Mouse (Mus musculus) limb, embryonic 12.5 days (tissue): ENCODE results near the gene Rpa3. TPM values are rescaled to one million over a fixed set of nuclear protein-coding genes. Genes with fewer than 3 reads are reported as not detected.

Source experiments
- ATAC-seq: fragments of 200-750 bp; cut with Nextera tagmentation; 2 replicates; pipeline ENCODE4 v1.8.0; 2017; ENCODE audit warnings: low read depth, moderate TSS enrichment; ENCODE audit not compliant: insufficient number of reproducible peaks, insufficient read depth, low FRiP score, low TSS enrichment
- H3K27ac ChIP-seq: fragments of 300-500 bp; sonication (generic); 2 replicates; pipeline ENCODE4 v1.5.1; 2016; ENCODE audit warnings: mild to moderate bottlenecking, moderate library complexity
- H3K27me3 ChIP-seq: fragments of 300-500 bp; sonication (generic); 2 replicates; pipeline ENCODE4 v1.6.1; 2016; ENCODE audit warnings: mild to moderate bottlenecking, moderate library complexity
- H3K36me3 ChIP-seq: fragments of 300-500 bp; sonication (generic); 2 replicates; pipeline ENCODE4 v1.6.1; 2016; ENCODE audit warnings: mild to moderate bottlenecking, moderate library complexity
- H3K4me1 ChIP-seq: fragments of 300-500 bp; sonication (generic); replicated peaks from 2 replicates; pipeline ENCODE4 v1.6.1; 2016
- H3K4me2 ChIP-seq: fragments of 300-500 bp; sonication (generic); 2 replicates; pipeline ENCODE4 v1.6.1; 2016; ENCODE audit warnings: mild to moderate bottlenecking, moderate library complexity
- H3K4me3 ChIP-seq: fragments of 300-500 bp; sonication (generic); replicated peaks from 2 replicates; pipeline ENCODE4 v1.5.1; 2016; ENCODE audit warnings: mild to moderate bottlenecking
- H3K9ac ChIP-seq: fragments of 300-500 bp; sonication (generic); replicated peaks from 2 replicates; pipeline ENCODE4 v1.6.1; 2016; ENCODE audit warnings: mild to moderate bottlenecking, moderate library complexity
- H3K9me3 ChIP-seq: fragments of 300-500 bp; sonication (generic); 2 replicates; pipeline ENCODE4 v1.6.1; 2016; ENCODE audit warnings: mild to moderate bottlenecking, moderate library complexity
- WGBS: fragments of 180-500 bp; shearing (Covaris S2); methylation state at CpG from one replicate; pipeline ENCODE4 v1.1.7; 2016; 5-methylcytosine and 5-hydroxymethylcytosine counted together
- polyA plus RNA-seq: library from polyadenylated mRNA; unstranded; fragments of >200 nt; fragmentation: Nextera tagmentation; extraction: Ambion mirVana; gene quantifications from 2 replicates; pipeline ENCODE4 v1.2.1, GENCODE M21; 2016

Gene Rpa3
- polyA plus RNA-seq: 194 and 209 TPM in 2 replicates

GRCm38 (mm10) chr6:8259004-8259666, at the start of gene Rpa3, which contains the start of the genes Umad1 and Gm45062:
Gene Rpa3, minus strand, starts transcription at chr6:8259173.
Gene Umad1, plus strand, starts transcription at chr6:8259288.
Gene Gm45062, plus strand, starts transcription at chr6:8259450.
- Histone ChIP-seq H3K27me3 (no peaks in the 10 kb centered on the region), H3K4me3 (peak within 1 kb of the TSS; percentile 77), H3K4me1 (peaks cover 10% of the 10 kb centered on the region; the same call in 1 of the 2 replicates), H3K36me3 (peaks cover 10% of the 10 kb centered on the region), H3K27ac (peak within 1 kb of the TSS; percentile 82), H3K4me2 (peak within 1 kb of the TSS; percentile 92), H3K9ac (peak within 1 kb of the TSS; percentile 77), H3K9me3 (no peaks in the 10 kb centered on the region)
- peak; percentile 100 for ATAC-seq
- under 1% methylated on average over 64 of the region's 64 CpGs for WGBS

- Histone ChIP-seq H3K27me3 (no peaks in the 10 kb centered on the region), H3K9ac (no peak overlapping the region), H3K27ac (no peak overlapping the region), H3K4me3 (no peak overlapping the region), H3K4me2 (no peak overlapping the region), H3K36me3 (no peaks in the 10 kb centered on the region), H3K4me1 (no peaks in the 10 kb centered on the region; the same call in 1 of the 2 replicates), H3K9me3 (no peaks in the 10 kb centered on the region)
- 56% methylated on average over 6 of the region's 6 CpGs for WGBS
- ATAC-seq: peak; percentile 68
Measured at GRCm38 (mm10) chr6:8307878-8308775, 49.2 kb upstream of the Rpa3 start.

- Histone ChIP-seq H3K4me3 (no peak overlapping the region), H3K4me1 (no peaks in the 10 kb centered on the region), H3K9ac (no peak overlapping the region), H3K4me2 (no peak overlapping the region), H3K36me3 (no peaks in the 10 kb centered on the region), H3K27me3 (no peaks in the 10 kb centered on the region), H3K9me3 (no peaks in the 10 kb centered on the region), H3K27ac (no peak overlapping the region)
- no peak for ATAC-seq
- WGBS: 82% methylated on average over 6 of the region's 6 CpGs
Measured at GRCm38 (mm10) chr6:8299066-8299863, 40.3 kb upstream of the Rpa3 start.

- no peak for ATAC-seq
- H3K4me3 ChIP-seq: no peak overlapping the region
- H3K4me2 ChIP-seq: no peak overlapping the region
- no peaks in the 10 kb centered on the region for H3K36me3 ChIP-seq
- no peaks in the 10 kb centered on the region for H3K27me3 ChIP-seq
- H3K9ac ChIP-seq: no peak overlapping the region
- H3K4me1 ChIP-seq: no peaks in the 10 kb centered on the region
- H3K9me3 ChIP-seq: no peaks in the 10 kb centered on the region
- H3K27ac ChIP-seq: no peak overlapping the region
- 80% methylated on average over 4 of the region's 4 CpGs for WGBS
Measured at GRCm38 (mm10) chr6:8294048-8294784, 35.2 kb upstream of the Rpa3 start.

GRCm38 (mm10) chr6:8288755-8289580, 30.0 kb upstream of the Rpa3 start:
- Histone ChIP-seq H3K9ac (no peak overlapping the region), H3K27me3 (no peaks in the 10 kb centered on the region), H3K36me3 (peaks cover 5% of the 10 kb centered on the region; the same call in 1 of the 2 replicates), H3K4me1 (no peaks in the 10 kb centered on the region), H3K4me2 (no peak overlapping the region), H3K9me3 (no peaks in the 10 kb centered on the region), H3K27ac (no peak overlapping the region), H3K4me3 (no peak overlapping the region)
- ATAC-seq: no peak
- WGBS: 82% methylated on average over 4 of the region's 4 CpGs

- H3K4me1 ChIP-seq: no peaks in the 10 kb centered on the region
- no peaks in the 10 kb centered on the region for H3K27me3 ChIP-seq
- H3K9ac ChIP-seq: no peak overlapping the region
- H3K9me3 ChIP-seq: no peaks in the 10 kb centered on the region
- H3K27ac ChIP-seq: no peak overlapping the region
- peaks cover 5% of the 10 kb centered on the region; the same call in 1 of the 2 replicates for H3K36me3 ChIP-seq
- ATAC-seq: no peak
- no peak overlapping the region for H3K4me2 ChIP-seq
- 94% methylated on average over 3 of the region's 3 CpGs for WGBS
- H3K4me3 ChIP-seq: no peak overlapping the region
Measured at GRCm38 (mm10) chr6:8286146-8286545, 27.2 kb upstream of the Rpa3 start.

GRCm38 (mm10) chr6:8285401-8285960, 26.5 kb upstream of the Rpa3 start:
- no peak overlapping the region for H3K9ac ChIP-seq
- no peak overlapping the region for H3K4me3 ChIP-seq
- H3K27me3 ChIP-seq: no peaks in the 10 kb centered on the region
- H3K36me3 ChIP-seq: peaks cover 5% of the 10 kb centered on the region; the same call in 1 of the 2 replicates
- H3K27ac ChIP-seq: no peak overlapping the region
- no peaks in the 10 kb centered on the region for H3K4me1 ChIP-seq
- H3K9me3 ChIP-seq: no peaks in the 10 kb centered on the region
- no peak for ATAC-seq
- H3K4me2 ChIP-seq: no peak overlapping the region
- 89% methylated on average over 3 of the region's 3 CpGs for WGBS

- WGBS: 89% methylated on average over 4 of the region's 4 CpGs
- H3K4me3 ChIP-seq: no peak overlapping the region
- H3K4me1 ChIP-seq: no peaks in the 10 kb centered on the region
- H3K27ac ChIP-seq: no peak overlapping the region
- ATAC-seq: no peak
- peaks cover 5% of the 10 kb centered on the region; the same call in 1 of the 2 replicates for H3K36me3 ChIP-seq
- no peak overlapping the region for H3K4me2 ChIP-seq
- no peaks in the 10 kb centered on the region for H3K27me3 ChIP-seq
- H3K9me3 ChIP-seq: no peaks in the 10 kb centered on the region
- H3K9ac ChIP-seq: no peak overlapping the region
Measured at GRCm38 (mm10) chr6:8283255-8283654, 24.3 kb upstream of the Rpa3 start.

- Histone ChIP-seq H3K27me3 (no peaks in the 10 kb centered on the region), H3K9ac (no peak overlapping the region), H3K4me1 (no peaks in the 10 kb centered on the region), H3K9me3 (no peaks in the 10 kb centered on the region), H3K4me3 (no peak overlapping the region), H3K27ac (no peak overlapping the region), H3K4me2 (no peak overlapping the region), H3K36me3 (no peaks in the 10 kb centered on the region)
- no peak for ATAC-seq
- 73% methylated on average over 5 of the region's 5 CpGs for WGBS
Measured at GRCm38 (mm10) chr6:8278426-8279002, 19.5 kb upstream of the Rpa3 start.
